Mouse (Mus musculus): ENCODE measurements around the gene 4930432M17Rik.

The 4930432M17Rik gene

GRCm38 (mm10) chr3:121707106-121707505 lies 36.5 kb downstream of the 4930432M17Rik start:
- no peak for DNase-seq (ENCODE audit: low spot score in 2 of 2)

GRCm38 (mm10) chr3:121710894-121711531 lies 40.5 kb downstream of the 4930432M17Rik start:
- DNase-seq (ENCODE audit: low spot score in 2 of 2) = no peak

GRCm38 (mm10) chr3:121712222-121712621 lies 41.7 kb downstream of the 4930432M17Rik start:
- DNase-seq (ENCODE audit: low spot score in 2 of 2) = no peak

- DNase-seq (ENCODE audit: low spot score in 2 of 2) = no peak
Observed at GRCm38 (mm10) chr3:121713151-121713701, 42.7 kb downstream of the 4930432M17Rik start.

DNA sequence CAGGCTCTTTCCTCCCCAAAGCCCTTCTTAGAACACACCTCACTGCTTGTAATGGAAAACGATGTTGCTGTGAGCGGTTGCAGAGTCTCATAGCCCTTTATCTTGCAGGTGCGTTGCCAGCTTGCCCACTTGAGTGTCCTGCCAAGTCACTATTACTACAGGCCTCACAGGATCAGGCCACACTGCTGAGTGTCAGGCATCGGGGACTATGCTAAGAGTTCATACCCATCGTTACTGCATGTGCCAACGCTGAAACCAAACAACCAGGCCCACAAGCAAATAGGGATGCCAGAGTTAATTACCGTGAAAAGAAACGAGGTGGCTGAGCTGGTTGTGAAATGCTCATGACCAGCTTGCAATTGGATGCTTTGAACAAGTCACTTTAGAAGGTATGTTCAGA lies 43.3 kb downstream of the 4930432M17Rik start:
- no peak for DNase-seq (ENCODE audit: low spot score in 2 of 2)

DNA sequence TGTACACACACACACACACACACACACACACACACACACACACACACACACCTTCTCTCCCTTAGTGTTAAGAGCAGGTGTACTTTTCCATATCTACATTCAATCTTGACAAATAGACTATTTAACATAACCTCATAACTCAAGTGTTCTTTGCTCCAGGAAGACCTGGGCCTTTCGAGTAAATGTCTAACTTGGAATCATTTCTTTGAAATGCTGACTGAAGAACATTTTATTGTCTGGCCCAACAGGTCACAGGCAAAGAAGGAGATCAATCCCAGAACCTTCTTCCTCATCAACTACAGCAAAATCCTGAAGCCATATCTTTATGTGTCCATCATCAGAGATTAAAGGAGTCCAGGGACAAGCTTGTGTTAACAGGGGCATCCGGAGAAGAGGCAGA lies 43.9 kb downstream of the 4930432M17Rik start:
- DNase-seq (ENCODE audit: low spot score in 2 of 2) = no peak

DNA sequence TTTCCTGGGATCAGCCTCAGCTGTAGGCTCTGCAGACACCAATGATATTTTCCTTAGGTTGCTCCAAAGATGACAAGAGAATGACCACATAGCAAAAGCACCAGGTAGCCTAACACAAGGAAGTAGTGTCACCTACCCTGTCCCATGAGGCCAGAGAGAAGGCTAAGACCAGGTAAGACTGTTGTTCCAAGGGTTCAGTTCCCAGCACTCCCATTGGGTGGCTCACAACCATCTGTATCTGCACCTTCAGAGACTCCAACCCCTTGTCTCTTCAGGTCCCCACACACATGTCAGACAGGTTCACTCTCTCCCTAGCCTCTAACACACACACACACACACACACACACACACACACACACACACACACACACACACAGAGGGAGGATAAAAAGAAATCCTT lies 44.8 kb downstream of the 4930432M17Rik start:
- no peak for DNase-seq (ENCODE audit: low spot score in 2 of 2)

GRCm38 (mm10) chr3:121715741-121716459 lies 45.3 kb downstream of the 4930432M17Rik start:
- no peak for DNase-seq (ENCODE audit: low spot score in 2 of 2)

- no peak for DNase-seq (ENCODE audit: low spot score in 2 of 2)
Observed at GRCm38 (mm10) chr3:121716480-121716879, 45.9 kb downstream of the 4930432M17Rik start.

GRCm38 (mm10) chr3:121718679-121719078 lies 48.1 kb downstream of the 4930432M17Rik start:
- DNase-seq (ENCODE audit: low spot score in 2 of 2) = no peak

DNA sequence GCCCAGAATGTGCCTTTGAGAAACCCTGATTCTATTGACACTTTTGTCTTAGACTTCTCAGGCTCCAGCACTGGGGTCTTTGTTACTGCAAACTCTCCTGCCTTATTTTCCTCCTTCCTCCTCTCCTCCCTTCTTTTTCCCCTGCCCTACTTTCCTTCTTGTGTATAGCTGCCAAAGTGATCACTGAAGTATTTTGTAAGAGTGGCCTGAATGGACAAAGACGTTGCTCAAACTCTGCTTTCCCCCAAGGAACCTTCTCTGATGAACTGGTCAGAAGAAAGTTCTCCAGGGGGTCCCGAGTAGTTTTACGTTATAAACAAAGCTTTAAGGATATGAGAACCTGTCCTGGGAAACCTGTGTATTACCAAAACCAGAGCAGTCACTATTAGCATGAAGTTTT lies 49.1 kb downstream of the 4930432M17Rik start:
- DNase-seq (ENCODE audit: low spot score in 2 of 2) = no peak

- no peak for DNase-seq (ENCODE audit: low spot score in 2 of 2)
Observed at GRCm38 (mm10) chr3:121720801-121721690, 50.5 kb downstream of the 4930432M17Rik start.

- DNase-seq (ENCODE audit: low spot score in 2 of 2) = no peak
Observed at GRCm38 (mm10) chr3:121721691-121722070, 51.1 kb downstream of the 4930432M17Rik start.

DNA sequence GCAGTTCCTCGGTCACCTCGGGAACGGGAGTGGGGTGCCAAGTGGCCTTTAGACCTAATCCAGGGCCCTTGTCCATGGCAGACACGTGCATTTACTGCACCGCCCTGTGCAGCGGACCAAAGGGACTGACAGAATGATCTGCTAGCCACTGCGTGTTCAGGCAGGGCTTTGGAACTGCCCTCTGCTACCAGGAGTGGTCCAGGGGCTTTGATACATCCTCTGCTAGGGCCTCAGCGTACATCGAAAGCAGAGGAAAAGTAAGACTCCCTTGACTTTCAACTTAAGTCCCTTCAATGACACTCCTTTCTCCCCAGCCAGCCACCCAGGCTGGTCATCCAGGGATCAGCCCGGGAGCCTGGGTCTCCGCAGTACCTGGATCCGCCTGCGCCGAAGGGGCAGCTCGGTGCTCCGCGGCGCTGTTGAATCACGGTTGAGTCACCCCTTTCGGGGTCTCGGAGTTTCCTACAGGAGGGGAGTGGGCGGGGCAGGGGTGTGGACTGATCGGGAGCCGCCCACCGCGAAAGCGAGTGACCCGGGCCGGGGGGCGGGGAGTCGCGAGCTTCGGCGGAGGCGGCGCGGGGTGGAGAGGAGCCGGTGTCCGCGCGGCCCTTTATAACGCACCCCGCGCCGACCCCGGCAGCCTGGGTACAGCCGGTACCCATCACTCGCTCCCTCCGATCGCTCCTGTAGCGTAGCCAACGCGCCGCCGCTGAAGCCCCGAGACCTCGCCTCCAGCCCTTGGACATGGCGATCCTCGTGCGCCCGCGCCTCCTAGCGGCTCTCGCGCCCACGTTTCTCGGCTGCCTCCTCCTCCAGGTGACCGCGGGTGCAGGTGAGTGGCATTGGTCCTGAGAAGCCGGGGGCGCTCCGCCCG lies 52.6 kb downstream of the 4930432M17Rik start, which contains the start of gene F3:
F3 (plus strand) TSS at position 567 of the 874 bp plus-strand sequence.
- peak; percentile 79 to 86 for DNase-seq (ENCODE audit: low spot score in 2 of 2)

GRCm38 (mm10) chr3:121723968-121724524 lies 53.5 kb downstream of the 4930432M17Rik start:
- DNase-seq (ENCODE audit: low spot score in 2 of 2) = no peak

DNA sequence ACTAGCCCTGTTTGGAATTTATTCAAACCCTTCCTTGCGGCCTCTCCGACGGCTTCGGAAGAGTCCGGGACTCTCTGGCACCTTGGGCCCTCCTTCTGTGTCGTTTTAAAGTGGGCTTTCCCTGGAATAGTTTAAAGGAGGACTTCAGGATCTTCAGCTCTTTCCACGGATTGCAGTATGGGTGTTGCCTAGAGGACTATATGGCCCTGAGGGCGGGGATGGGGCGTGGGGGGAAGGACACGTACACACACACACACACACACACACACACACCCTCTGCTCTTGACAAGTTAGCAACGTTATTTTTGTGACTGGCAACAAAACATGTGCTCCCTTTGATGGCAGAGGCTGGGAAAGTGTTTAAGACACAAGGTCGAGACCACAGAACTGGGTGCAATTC lies 54.0 kb downstream of the 4930432M17Rik start:
- no peak for DNase-seq (ENCODE audit: low spot score in 2 of 2)

DNA sequence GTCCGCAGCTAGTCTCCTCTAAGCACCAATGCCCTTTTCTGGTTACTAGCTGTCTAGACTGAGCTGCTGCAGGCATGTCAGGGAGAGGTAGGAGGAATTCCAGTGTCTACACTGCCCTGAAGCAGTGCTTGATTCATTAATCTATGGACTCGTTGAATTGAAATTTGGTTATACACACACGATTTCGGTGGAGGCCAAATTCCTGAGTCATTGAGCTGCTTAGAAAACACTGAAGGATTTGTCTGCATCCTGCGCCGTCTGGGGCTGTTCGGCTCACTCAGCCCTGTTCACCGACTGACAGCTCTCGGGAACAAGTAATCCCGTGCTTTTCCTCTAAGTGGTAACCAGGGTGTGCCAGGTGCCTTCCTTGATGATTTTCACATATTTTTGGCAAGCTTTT lies 55.1 kb downstream of the 4930432M17Rik start:
- no peak for DNase-seq (ENCODE audit: low spot score in 2 of 2)

- no peak for DNase-seq (ENCODE audit: low spot score in 2 of 2)
Observed at GRCm38 (mm10) chr3:121729678-121730077, 59.1 kb downstream of the 4930432M17Rik start.

Data from urinary bladder, postnatal 4 days (tissue).